Mouse (Mus musculus) erythroblast, embryonic 14.5 days (primary cell): ENCODE measurements around the gene Tspo2. TPM values are rescaled to one million over a fixed set of nuclear protein-coding genes. Genes with fewer than 3 reads are reported as not detected.

Source experiments
- H3K27me3 ChIP-seq: 2 replicates; pipeline ENCODE4 v1.6.1; 2012; ENCODE audit warnings: inconsistent platforms; ENCODE audit not compliant: control insufficient read depth
- H3K36me3 ChIP-seq: 2 replicates; pipeline ENCODE4 v1.6.1; 2012; ENCODE audit warnings: mild to moderate bottlenecking, inconsistent platforms; ENCODE audit not compliant: control insufficient read depth
- H3K4me1 ChIP-seq: 2 replicates; pipeline ENCODE4 v1.6.1; 2012; ENCODE audit warnings: inconsistent platforms; ENCODE audit not compliant: control insufficient read depth
- H3K4me3 ChIP-seq: replicated peaks from 2 replicates; pipeline ENCODE3; 2012; ENCODE audit warnings: moderate library complexity, mild to moderate bottlenecking, inconsistent platforms
- H3K9me3 ChIP-seq: 2 replicates; pipeline ENCODE4 v1.6.1; 2012; ENCODE audit warnings: low read length, inconsistent platforms, mixed read lengths; ENCODE audit not compliant: control insufficient read depth
- GATA1 ChIP-seq: IDR thresholded peaks from 2 replicates; pipeline ENCODE4 v1.6.1; 2012; ENCODE audit warnings: low read length, inconsistent platforms, mixed read lengths
- TAL1 ChIP-seq: IDR thresholded peaks from 3 replicates; pipeline ENCODE4 v1.6.1; 2012; ENCODE audit warnings: low read length, inconsistent platforms, mixed read lengths
- polyA plus RNA-seq: library from polyadenylated mRNA; stranded (reverse); fragments of >175 nt; gene quantifications from 2 replicates; pipeline ENCODE4 v1.2.3, GENCODE M21; 2012

The Tspo2 gene
- polyA plus RNA-seq, 1 experiment = 34.5 TPM

- Histone ChIP-seq H3K4me3 (no peak overlapping the region), H3K36me3 (peaks cover 88% of the 10 kb centered on the region), H3K9me3 (no peaks in the 10 kb centered on the region), H3K4me1 (peaks cover 50% of the 10 kb centered on the region), H3K27me3 (no peaks in the 10 kb centered on the region)
- no peak for TF ChIP-seq TAL1
- no peak for TF ChIP-seq GATA1
Observed at GRCm38 (mm10) chr17:48402751-48403150, 48.6 kb downstream of the Tspo2 start.

DNA sequence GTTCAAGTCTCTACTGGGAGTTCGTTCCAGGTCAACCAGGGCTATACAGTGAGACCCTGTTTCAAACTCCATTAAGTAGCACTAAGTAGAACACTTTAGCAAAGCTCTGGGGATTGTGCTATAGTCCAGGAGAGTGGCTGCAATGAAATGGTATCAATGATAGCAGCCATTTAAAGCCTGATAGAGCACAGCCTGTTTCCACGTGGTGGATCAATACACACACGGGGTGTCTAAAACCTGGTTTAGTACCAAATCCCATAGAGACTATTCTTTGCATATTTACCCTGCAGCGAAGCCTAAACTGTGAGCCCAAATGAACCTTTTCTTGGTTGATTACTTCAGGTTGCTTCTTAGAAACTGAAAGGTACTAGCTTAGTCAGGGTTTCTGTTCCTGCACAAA, 49.6 kb downstream of the Tspo2 start:
- Histone ChIP-seq H3K4me1 (peaks cover 40% of the 10 kb centered on the region), H3K9me3 (no peaks in the 10 kb centered on the region), H3K36me3 (peaks cover 90% of the 10 kb centered on the region), H3K27me3 (no peaks in the 10 kb centered on the region), H3K4me3 (no peak overlapping the region)
- TF ChIP-seq GATA1 = no peak
- TF ChIP-seq TAL1 = no peak

Other genes starting within 250 kb of the Tspo2 start
- not detected in 2 replicates for gene Trem1, start 218.8 kb downstream of the Tspo2 start, polyA plus RNA-seq
- gene Trem3, start 203.7 kb downstream of the Tspo2 start, polyA plus RNA-seq = not detected in 2 replicates
- 0.06 and 0.27 TPM in 2 replicates for gene Treml4, start 187.2 kb downstream of the Tspo2 start, polyA plus RNA-seq
- 0.50 and 0.74 TPM in 2 replicates for gene Treml2, start 152.0 kb downstream of the Tspo2 start, polyA plus RNA-seq
- gene B430306N03Rik, start 135.4 kb downstream of the Tspo2 start, polyA plus RNA-seq = 0.02 TPM in 1 of 2 replicates, not detected in the other
- 0.22 and 0.46 TPM in 2 replicates for gene Trem2, start 105.1 kb downstream of the Tspo2 start, polyA plus RNA-seq
- gene Treml1, start 91.6 kb downstream of the Tspo2 start, polyA plus RNA-seq = 0.08 and 0.09 TPM in 2 replicates
- gene Nfya, start 41.6 kb downstream of the Tspo2 start, polyA plus RNA-seq = 1.3 and 1.7 TPM in 2 replicates
- 1.1 and 2.0 TPM in 2 replicates for gene Oard1, start 41.5 kb downstream of the Tspo2 start, polyA plus RNA-seq
- 0.03 TPM in 1 of 2 replicates, not detected in the other for gene Apobec2, start 18.6 kb downstream of the Tspo2 start, polyA plus RNA-seq
- gene Unc5cl, start 3.4 kb upstream of the Tspo2 start, polyA plus RNA-seq = 1.5 and 1.6 TPM in 2 replicates